Mouse (Mus musculus) thymus, postnatal 4 days (tissue): ENCODE measurements around the gene Gm49450.
A peak's percentile ranks its signal among the peaks of the same experiment; 100 is the strongest.
"Not testable (repeated sequence)": the region's sequence is repeated elsewhere in the genome, so short reads cannot be mapped to it uniquely, and the experiment has no call there.

Experiments used
- DNase-seq: peaks from one replicate; pipeline ENCODE4 v3.0.0; 2021

The Gm49450 gene

DNA sequence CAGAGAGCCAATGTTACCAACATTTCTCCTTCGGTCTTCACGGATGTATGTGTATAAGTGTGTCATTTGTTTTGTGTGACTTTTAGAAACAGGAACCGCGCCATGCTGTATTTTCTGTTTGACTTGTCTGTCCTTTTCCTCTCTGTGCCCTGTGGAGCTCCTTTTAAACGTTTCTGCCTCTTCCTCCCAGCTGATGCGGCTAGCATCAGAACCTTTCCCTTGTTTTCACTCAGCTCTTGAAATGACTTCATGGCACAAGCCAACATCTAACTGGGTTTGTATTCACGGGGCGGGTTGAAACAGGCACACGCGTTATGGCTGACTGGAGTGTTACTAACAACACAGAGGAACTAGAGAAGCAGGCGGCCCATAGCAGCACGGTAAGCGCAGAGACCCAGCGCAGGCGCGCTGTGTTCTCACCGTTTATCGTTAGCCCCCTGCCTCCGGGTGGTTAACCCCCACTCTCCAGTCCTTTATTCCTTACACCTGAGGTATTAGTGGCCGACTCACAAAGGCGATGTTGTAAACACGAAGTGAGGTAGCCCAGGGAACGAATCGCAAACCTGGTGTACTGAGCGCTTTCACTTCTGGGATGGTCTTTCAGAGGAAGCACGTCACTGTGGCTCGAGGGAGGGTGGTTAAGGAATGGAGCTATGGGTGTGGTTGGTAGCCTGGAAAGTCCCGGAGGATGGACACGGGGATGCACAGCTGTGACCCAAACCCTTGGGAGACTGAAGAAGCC lies 32.1 kb upstream of the Gm49450 start:
- peak; percentile 79 for DNase-seq

- peak; percentile 48 for DNase-seq
Measured at GRCm38 (mm10) chr15:98984681-98985080, 31.3 kb upstream of the Gm49450 start.

DNA sequence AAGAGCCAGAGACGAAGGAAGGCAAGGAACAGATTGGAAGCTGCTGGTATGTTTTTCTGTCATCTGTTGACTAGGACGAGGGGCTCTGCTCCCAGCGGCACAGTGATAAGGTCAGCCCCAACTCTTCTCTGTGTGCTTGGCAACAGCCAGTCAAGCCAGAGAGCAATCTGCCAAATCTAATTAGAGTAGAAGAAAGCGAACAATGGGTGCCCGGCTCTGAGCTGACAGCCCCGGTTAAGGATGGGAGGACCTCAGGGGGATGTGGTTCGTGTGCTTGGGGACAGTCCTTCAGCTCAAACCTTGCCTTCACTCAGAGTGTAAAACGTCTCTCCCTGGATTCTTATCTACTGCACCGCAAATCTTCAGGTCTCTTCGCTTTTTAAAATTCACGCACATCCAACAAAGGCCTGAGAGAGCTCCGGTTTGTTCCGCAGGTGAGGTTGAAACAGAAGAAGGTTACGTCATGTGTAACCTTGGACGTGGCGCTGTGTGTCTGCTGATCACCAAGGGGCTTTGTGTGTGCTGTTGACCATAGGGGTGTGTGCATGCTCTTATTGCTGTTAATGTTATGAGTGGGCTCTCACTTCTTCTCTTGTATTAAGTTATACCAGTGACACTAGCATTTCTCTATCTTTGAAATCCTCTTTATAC lies 30.2 kb upstream of the Gm49450 start:
- DNase-seq: no peak

DNA sequence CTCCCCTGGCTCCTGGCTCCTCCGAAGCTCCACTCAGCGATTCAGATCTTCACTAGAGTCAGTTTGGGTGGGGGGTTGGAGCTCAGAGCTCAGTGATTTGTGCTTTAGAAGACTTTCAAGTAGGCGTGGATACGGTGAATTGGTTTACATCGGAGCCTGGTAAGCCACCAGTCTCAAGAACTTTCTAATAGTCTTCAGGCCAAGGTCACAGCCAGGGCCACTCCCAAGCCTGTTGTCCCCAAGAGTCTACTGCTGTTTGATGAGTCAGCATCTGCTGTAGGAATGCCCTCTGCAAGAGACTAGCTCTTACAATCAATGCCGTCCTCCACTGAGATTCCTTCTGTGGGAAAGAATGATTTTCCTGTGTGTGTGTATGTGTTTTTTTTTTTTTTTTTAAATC lies 28.7 kb upstream of the Gm49450 start:
- no peak for DNase-seq

GRCm38 (mm10) chr15:98980012-98980614 lies 26.8 kb upstream of the Gm49450 start:
- no peak for DNase-seq

- no peak for DNase-seq
Measured at GRCm38 (mm10) chr15:98978409-98979172, 25.2 kb upstream of the Gm49450 start.

DNA sequence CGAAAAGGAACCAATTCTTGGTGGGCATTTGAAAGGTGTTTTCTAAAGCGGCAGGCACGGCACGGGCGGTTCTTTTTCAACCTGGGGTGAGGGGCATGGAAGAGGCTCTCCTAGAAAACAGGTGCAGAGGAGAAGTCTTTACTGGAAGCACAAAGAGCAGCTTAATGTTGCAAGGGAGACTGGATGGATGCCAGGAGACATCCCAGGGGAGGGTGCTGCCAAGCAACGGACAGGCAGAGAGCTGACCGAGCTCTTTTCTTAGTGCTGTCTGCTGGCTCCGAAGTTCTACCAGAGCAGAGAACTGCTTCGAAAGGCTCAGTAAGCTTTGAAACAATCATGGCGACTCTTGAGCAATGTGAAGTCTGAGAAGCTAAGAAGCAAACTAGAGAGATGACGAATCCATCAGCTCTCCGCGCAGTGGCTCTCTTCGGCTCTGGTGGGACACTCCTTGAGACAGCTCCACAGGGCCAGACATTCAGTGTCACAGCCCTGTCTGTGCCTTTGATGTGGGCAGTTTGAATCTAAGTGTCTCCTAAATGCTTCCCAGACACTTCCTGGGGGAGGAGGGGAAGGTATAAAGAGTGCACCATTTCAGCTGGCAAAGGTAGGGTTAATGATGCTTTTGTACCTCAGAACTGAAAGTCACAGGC lies 24.5 kb upstream of the Gm49450 start:
- no peak for DNase-seq

DNA sequence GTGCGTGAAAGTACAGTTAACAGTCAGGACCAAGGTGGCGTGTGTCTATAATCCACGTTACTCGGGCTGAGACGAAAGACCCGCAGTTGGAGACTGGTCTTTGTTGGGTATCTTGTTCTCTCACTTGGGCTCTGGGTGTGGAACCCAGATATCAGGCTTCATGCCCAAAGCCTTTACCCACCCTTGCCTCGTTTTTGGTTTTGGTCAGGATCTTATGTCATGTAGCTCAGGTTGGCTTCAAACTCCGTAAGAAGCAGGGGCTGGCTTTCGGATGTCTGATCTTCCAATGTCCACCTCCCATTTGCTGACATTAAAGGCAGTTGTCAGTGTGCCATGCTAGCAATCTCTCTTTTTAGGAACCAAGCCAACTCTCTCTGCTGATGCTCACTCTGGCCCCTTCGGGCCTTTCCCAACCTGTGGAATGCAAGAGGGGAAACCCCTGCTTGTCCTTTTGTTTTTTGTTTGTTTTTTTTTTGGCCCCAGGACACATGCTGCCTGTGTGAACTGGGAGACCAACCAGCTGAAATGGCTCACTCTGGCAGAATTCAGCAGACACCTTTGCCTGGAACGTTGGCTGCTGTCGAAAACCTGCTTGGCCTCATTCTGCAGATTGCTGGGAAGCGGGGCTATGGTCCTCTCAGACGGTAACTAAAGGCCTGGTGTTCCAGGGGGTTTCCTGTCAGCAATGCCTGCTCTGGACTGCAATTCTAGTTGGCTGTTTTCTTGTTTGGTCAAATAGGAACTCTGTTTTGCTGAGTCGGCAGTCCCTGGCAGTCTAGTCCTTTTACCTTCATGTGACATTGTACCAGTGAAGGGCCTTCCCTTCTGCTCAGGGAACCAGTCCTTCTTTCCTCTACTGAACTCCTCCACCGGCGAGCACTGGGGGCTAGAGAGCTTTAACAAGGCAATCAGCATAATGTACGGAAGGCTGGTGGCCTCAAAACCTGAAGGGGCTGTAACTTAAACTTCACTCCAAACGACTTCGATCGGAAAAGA lies 23.7 kb upstream of the Gm49450 start:
- no peak for DNase-seq

DNA sequence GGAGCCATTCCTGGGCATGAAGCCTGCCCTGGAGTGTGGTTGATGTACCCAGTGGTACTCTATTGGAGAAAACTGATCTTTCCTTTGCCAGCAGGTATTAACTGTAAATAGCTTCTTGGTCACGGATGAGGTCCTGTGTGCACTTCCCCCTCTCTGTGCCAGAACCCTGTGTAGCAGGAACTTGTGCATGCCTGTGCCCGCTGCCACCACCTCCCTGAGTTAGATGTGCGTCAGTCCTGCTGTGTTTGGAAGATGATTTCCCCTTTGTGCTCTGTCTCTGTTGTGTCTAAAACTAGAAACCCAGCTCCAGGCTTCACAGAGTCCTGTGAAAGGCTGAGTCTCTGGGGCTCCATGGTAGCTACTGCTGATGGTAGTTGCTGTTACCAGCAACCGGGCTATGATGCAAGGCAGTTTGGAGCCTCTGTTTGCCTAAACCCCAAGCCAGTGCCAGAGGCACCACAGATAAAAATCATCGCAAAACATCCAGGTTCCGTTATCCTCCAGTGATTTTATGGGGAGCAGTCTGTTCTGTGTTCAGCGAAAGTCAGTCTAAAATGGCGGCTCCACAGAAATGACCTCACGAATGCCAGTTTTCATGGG lies 19.8 kb upstream of the Gm49450 start:
- DNase-seq: no peak

- DNase-seq: not testable (repeated sequence)
Measured at GRCm38 (mm10) chr15:98971576-98972320, 18.4 kb upstream of the Gm49450 start.

- no peak for DNase-seq
Measured at GRCm38 (mm10) chr15:98971111-98971510, 17.8 kb upstream of the Gm49450 start.

- DNase-seq: peak; percentile 64
Measured at GRCm38 (mm10) chr15:98969372-98970101, 16.2 kb upstream of the Gm49450 start.

- peak; percentile 34 for DNase-seq
Measured at GRCm38 (mm10) chr15:98968701-98969371, 15.5 kb upstream of the Gm49450 start.

GRCm38 (mm10) chr15:98959531-98959930 lies 6.2 kb upstream of the Gm49450 start:
- DNase-seq: no peak

- DNase-seq: no peak
Measured at GRCm38 (mm10) chr15:98958901-98959420, 5.6 kb upstream of the Gm49450 start.

DNA sequence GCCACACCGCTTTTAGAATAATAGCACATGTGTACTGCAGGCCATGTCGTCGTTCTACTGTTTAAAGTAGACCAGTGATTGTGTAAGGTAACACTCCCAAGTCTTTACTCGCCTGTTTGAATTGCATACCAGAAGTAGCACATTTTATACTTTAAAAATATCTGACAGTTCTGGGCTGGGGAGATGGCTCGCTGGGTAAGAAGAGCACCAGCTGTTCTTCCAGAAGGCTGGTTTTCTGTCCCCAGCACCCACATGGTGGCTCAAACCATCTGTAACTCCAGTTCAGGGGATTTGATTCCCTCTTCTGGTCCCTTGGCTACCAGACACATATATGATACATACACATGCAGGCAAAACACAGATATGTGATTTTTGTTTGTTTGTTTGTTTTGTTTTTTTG lies 4.1 kb upstream of the Gm49450 start:
- no peak for DNase-seq

- no peak for DNase-seq
Measured at GRCm38 (mm10) chr15:98956000-98956399, 2.6 kb upstream of the Gm49450 start.

DNA sequence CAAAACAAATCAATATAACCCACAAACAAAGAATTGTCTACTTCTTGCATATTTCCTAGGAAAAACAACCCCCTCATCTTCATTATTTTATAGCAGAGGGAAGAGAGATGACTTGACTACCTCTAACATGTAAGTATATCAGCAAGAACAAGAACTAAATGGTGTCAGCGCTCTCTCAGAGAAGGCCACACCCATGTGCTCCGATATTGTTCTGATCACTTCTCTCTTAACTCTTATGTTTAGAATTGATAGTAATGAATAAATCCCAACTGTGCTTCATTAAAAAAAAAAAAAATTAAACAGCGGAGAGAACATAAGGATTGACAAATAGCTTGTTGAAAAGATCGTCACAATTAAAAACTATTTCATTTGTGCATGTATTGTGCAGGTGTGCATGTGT lies 2.0 kb upstream of the Gm49450 start:
- DNase-seq: no peak
